Mouse (Mus musculus): Measurements from ENCODE around the gene Invs. TPM values are rescaled to one million over a fixed set of nuclear protein-coding genes. Genes with fewer than 3 reads are reported as not detected.

Gene Invs
- 3.5 and 5.5 TPM in 2 replicates for polyA plus RNA-seq (2015; fragmentation: Nextera tagmentation; extraction: Ambion mirVana)

GRCm38 (mm10) chr4:48279498-48280134, at the start of gene Invs, which contains the start of gene Erp44:
Invs (plus strand) TSS chr4:48279760.
Erp44 (minus strand) TSS chr4:48279558.

GRCm38 (mm10) chr4:48472792-48473650, 193.5 kb downstream of the Invs start, which contains the start of gene Tex10:
Tex10 (minus strand) TSS chr4:48473459.

Other genes starting within 250 kb of the Invs start
- gene Nr4a3, start 234.6 kb upstream of the Invs start, polyA plus RNA-seq (2015; fragmentation: Nextera tagmentation; extraction: Ambion mirVana), result 1.8 and 3.3 TPM in 2 replicates
- 26.8 and 57.8 TPM in 2 replicates for gene Stx17, start 154.8 kb upstream of the Invs start, polyA plus RNA-seq (2015; fragmentation: Nextera tagmentation; extraction: Ambion mirVana)
- gene Erp44, start 202 bp upstream of the Invs start, polyA plus RNA-seq (2015; fragmentation: Nextera tagmentation; extraction: Ambion mirVana), result 55.9 and 76.5 TPM in 2 replicates
- gene Tex10, start 193.7 kb downstream of the Invs start, polyA plus RNA-seq (2015; fragmentation: Nextera tagmentation; extraction: Ambion mirVana), result 23.5 and 33.1 TPM in 2 replicates